Mouse (Mus musculus): ENCODE data around the gene Galnt10.

Gene Galnt10

DNA sequence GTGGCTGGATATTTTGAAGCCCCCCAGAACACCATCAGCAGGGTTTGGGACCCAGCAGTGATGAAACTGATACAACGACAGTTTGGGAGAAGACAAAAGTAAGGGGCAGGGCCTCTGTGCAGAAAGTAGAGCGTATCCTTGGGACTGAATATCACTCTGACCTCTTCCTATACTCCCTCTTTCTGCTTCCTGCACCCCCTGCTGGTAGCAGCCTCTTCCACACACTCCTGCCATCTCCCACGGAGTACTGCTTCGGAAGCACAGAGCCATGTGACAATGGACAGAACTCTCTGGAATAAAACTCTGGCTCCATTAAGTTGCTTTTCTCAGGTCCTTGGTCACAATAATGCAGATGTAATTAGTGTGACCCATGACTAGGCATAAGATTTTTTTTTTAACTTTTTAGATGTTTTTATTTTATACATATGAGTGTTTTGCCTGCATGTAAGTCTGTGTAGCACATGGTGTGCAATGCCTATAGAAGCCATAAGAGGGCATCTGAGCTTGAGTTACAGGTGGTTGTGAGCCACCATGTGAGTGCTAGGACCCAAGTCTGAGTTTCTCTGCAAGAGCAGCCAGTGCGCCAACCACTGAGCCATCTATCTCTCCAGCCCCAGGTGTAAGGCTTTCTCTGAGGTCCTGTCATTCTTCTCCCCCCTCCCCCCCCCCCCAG lies 79.7 kb downstream of the Galnt10 start:
- DNase-seq (ENCODE audit: low read depth in 1 of 2, low spot score in 2 of 2): no peak

- DNase-seq (ENCODE audit: low read depth in 1 of 2, low spot score in 2 of 2): no peak
Measured at GRCm38 (mm10) chr11:57725926-57726325, 80.7 kb downstream of the Galnt10 start.

GRCm38 (mm10) chr11:57727303-57727969 lies 82.2 kb downstream of the Galnt10 start:
- DNase-seq (ENCODE audit: low read depth in 1 of 2, low spot score in 2 of 2): no peak

DNA sequence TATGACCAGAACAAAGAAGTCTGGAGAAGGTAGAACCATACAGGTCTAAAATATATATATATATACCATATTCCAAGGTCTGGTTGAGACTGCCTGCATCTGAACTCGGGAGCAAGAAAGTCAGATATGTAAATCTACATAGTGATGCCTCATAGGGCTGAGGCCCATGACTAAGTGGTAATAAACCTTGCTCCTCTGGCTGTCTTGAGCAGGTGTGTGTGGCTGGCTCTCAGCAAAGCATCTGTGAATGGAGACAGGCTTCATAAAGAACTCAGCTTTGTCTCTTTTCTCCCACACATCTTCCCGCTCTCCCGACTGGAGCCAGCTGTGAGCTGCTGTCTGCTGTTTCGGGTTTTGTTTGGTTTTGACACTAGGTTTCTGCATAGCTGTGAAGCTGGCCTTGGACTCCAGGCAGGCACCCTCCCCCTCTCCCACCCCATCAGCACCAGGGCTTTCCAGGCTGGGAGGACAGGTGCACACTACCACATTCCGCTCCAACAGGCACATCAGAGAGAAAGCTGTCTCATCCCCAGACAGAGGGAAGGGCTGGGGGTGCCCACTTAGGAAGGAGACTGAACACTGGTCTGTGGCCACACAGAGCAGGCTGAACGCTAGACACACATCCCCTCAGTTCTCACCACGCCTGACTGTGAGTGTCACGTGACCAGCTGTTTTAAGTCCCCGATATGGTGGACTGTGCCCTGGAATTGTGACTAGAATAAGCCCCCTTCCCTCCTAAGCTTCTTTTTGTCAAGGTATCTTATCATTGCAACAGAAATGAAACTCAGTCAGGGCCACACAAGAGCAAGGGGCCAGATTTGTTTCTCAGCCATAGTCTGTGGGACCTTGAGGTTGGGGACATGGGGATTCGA lies 87.4 kb downstream of the Galnt10 start:
- no peak for DNase-seq (ENCODE audit: low read depth in 1 of 2, low spot score in 2 of 2)

- DNase-seq (ENCODE audit: low read depth in 1 of 2, low spot score in 2 of 2): no peak
Measured at GRCm38 (mm10) chr11:57747294-57748080, 102.2 kb downstream of the Galnt10 start.

GRCm38 (mm10) chr11:57753538-57754203 lies 108.4 kb downstream of the Galnt10 start:
- no peak for DNase-seq (ENCODE audit: low read depth in 1 of 2, low spot score in 2 of 2)

DNA sequence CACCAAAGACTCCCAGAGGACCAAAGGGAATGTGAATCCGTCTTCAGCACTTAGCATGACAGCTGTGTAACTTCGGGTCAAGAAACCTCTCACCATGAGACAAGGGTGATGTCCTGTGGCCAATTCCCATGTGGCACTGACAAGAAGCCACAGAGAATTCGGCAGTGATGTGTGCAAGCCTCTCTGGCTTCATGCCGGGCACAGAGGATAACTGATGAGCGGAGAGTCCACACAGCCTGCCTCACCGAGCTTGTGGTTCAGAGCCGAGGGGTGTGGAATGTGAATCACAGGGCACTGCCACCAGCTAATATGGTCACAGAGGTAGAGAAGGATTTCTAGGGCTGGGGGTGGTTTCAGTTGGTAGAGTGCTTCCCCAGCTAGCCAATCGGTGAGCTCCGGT lies 113.4 kb downstream of the Galnt10 start:
- DNase-seq (ENCODE audit: low read depth in 1 of 2, low spot score in 2 of 2): no peak

- DNase-seq (ENCODE audit: low read depth in 1 of 2, low spot score in 2 of 2): no peak
Measured at GRCm38 (mm10) chr11:57760509-57761058, 115.3 kb downstream of the Galnt10 start.

DNA sequence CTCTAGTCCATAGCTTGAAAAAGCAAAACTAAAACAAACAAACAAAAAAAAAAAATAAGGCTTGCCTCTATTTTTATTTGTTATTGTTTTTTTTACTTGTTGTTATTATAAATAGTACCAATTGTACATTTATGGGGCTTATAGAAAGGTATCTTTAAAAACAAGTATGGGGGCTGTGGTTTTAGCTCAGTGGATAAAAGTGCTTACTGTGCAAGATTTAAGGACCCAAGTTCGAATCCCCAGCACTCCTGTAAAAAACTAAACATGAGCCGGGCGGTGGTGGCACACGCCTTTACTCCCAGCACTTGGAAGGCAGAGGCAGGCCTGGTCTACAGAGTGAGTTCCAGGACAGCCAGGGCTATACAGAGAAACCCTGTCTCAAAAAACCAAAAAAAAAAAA lies 116.1 kb downstream of the Galnt10 start:
- no peak for DNase-seq (ENCODE audit: low read depth in 1 of 2, low spot score in 2 of 2)

GRCm38 (mm10) chr11:57764124-57764523 lies 118.9 kb downstream of the Galnt10 start:
- DNase-seq (ENCODE audit: low read depth in 1 of 2, low spot score in 2 of 2): no peak

DNA sequence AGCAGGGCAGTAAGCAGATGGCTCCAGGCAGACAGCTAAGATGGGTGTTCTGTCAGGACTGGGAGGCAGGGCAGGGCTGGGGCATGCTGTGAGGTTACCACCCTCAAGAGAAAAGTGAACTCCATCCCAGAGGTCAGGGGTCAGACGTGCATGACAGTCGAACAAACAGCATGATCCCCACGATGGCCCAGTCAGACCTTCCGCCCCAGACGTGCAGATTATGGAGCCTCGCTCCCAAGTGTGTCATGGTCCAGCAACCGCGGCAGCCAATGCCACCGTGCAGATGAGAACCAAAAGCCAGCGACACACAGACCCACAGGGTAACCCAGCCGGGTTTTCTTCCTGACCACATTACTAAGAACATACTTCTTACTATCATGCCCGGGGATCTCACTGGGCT lies 121.4 kb downstream of the Galnt10 start:
- no peak for DNase-seq (ENCODE audit: low read depth in 1 of 2, low spot score in 2 of 2)

GRCm38 (mm10) chr11:57767171-57767570 lies 121.9 kb downstream of the Galnt10 start:
- DNase-seq (ENCODE audit: low read depth in 1 of 2, low spot score in 2 of 2): no peak

- DNase-seq (ENCODE audit: low read depth in 1 of 2, low spot score in 2 of 2): no peak
Measured at GRCm38 (mm10) chr11:57770776-57771175, 125.5 kb downstream of the Galnt10 start.

DNA sequence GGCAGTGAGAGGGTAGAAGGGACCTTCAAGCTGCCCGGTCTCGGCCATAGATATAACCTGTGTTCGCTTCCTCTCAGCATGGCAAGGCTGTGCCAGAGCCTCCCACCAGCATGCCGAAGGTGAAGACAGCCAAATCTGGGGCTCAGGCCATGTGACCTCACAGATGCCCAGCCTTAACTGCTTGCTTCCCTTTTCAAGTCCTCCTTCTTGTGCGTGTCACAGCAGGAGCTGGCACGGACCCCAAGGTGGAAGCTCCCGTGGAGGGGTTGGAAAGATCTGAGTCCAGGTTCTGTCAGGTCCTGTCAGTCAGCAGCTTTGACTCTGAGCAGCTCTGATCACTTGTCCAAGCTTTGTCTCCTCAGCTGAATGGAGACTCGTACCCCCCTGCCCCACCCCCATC lies 126.4 kb downstream of the Galnt10 start:
- DNase-seq (ENCODE audit: low read depth in 1 of 2, low spot score in 2 of 2): no peak

GRCm38 (mm10) chr11:57773479-57773878 lies 128.2 kb downstream of the Galnt10 start:
- DNase-seq (ENCODE audit: low read depth in 1 of 2, low spot score in 2 of 2): no peak

DNA sequence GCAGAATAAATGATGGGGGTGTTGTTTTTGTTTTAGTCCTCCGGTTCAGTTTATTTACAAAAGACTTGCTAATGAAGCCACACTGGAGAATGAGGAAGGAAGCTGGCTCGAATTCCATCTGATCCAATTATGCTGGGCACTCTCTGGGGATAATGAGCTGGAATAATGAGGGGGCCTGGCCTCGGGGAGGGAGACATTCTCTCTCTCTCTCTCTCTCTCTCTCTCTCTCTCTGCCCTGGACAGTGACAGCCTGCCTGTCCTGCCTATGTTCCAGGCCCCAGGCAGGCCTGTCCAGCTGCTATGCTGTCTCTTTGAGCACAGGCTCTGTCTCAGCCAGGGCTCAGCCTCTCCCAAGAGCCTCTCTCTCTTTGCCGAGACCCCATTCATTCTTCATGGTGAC lies 128.7 kb downstream of the Galnt10 start:
- no peak for DNase-seq (ENCODE audit: low read depth in 1 of 2, low spot score in 2 of 2)

- no peak for DNase-seq (ENCODE audit: low read depth in 1 of 2, low spot score in 2 of 2)
Measured at GRCm38 (mm10) chr11:57775868-57776267, 130.6 kb downstream of the Galnt10 start.

GRCm38 (mm10) chr11:57776546-57776945 lies 131.3 kb downstream of the Galnt10 start:
- DNase-seq (ENCODE audit: low read depth in 1 of 2, low spot score in 2 of 2): no peak

GRCm38 (mm10) chr11:57778349-57778748 lies 133.1 kb downstream of the Galnt10 start:
- DNase-seq (ENCODE audit: low read depth in 1 of 2, low spot score in 2 of 2): no peak

DNA sequence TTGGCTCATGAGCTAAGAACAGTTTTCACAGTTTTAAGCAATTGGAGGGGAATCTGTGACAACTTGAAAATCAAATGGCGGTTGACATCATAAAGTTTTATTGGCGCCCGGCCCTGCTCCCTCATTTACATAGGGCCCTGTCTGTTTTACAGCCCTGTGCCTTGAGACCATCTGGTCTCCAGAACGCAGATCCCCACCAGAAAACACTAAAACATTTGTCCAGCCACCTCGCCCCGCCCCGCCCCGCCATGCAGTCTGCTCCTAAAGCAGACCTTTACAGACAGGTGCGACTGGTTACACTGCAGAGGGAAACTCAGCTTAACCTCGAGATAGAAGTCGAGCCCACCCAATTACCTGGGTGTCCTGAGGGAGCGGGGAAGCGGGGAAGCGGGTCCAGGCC lies 134.6 kb downstream of the Galnt10 start:
- DNase-seq (ENCODE audit: low read depth in 1 of 2, low spot score in 2 of 2): no peak

Measured in monocyte, adult 2 months (primary cell).